Mouse (Mus musculus) urinary bladder, postnatal 25 days (tissue): ENCODE results near the gene Ptp4a2.
"Not testable (repeated sequence)": the region's sequence is repeated elsewhere in the genome, so short reads cannot be mapped to it uniquely, and the experiment has no call there.

Source experiments
- DNase-seq: peaks from one replicate; pipeline ENCODE4 v3.0.0; 2022; ENCODE audit warnings: low spot score

Gene Ptp4a2

DNA sequence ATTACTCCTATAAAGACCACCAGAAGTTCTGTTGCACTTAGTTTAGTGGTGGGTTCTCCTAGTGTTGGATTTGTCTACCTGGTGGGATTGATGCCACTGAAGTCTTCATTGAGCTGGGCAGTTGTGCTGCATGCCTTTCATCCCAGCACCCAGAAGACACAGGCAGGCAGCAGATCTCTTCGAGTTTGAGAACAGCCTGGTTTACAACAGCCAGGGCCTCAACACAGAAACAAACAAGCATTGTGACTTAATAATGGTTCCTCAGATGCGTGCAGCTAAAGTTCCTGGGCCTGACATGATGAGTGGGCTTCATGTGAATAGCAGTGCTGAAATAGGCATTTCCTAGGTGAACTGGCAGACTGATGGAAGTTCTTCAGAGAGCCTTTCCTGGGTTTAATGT lies 42.0 kb downstream of the Ptp4a2 start:
- DNase-seq, result no peak

DNA sequence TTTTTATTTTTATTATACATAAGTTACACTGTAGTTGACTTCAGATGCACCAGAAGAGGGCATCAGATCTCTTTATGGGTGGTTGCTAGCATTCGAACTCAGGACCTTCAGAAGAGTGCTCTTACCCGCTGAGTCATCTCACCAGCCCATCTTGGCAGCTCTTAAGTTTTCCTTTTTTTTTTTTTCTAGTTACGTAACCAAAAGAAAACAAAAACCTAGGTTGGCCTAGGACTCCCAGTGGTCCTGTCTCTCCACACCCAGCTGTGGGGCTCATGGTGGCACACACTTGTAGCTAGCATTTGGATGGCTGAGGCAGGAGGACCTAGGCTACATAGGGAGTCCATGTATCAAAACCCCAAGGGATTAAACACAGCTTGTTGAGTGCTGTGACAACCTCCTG lies 43.0 kb downstream of the Ptp4a2 start:
- DNase-seq, result no peak

DNA sequence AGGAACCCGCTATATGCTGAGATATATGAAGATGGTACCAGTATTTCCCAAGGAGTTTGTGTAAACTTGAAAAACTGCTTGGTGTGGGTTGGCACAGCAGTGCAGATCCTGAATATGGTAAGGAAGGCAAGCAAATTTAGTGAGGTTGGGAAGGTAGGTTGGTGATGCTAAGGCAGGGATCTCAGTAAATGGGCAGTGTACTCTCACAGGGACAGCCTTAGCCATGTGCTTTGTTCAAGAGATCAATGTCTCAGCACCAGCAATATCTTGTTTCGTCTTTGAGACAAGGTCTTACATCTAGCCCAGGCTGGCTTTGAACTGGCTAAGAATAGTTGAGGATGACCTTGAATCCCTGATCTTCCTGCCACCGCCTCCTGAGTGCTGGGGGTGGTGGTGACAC lies 43.6 kb downstream of the Ptp4a2 start:
- DNase-seq, result no peak

DNA sequence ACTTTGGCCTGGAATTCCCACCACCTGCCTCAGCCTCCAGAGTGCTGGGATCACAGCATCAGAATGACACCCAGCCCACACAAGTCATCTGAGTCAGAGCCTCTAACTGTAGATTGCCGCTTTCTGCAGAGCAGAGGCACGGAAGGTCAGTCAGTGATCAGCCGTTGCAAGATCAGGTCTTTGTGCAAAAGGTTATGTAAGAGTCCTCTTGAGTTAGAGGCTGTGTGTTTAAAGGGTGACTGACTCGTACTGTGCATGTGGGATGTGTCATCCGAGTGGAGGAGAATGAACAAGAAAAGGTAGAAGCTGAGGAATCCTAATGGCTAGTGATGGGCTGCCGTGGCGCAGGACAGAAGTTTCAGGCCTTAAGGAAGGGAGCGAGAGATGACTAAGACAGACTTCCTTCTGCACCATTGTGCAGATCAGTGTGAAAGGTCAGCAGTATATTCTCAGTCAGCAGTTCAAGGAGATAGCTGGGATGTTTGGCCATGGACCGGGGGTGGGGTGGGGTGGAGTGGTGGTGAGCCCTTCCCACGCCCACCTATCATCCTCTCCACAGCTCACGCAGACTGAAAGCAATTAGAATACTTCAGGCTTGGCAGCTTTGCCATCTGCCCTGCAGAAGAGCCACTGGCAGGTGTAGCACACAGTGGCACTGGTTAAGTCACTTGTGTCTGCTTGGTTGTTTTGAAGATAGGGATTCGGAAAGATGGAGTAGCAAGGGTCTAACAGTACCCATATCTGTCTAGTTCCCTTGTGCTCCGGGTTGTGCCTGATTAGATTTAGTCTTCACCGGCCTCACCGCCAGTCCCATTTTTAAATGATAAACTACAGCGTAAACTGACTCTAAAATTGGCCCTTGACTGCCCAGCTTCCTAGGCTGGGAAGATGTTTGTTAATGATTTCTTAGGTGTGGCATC lies 44.3 kb downstream of the Ptp4a2 start:
- no peak for DNase-seq

DNA sequence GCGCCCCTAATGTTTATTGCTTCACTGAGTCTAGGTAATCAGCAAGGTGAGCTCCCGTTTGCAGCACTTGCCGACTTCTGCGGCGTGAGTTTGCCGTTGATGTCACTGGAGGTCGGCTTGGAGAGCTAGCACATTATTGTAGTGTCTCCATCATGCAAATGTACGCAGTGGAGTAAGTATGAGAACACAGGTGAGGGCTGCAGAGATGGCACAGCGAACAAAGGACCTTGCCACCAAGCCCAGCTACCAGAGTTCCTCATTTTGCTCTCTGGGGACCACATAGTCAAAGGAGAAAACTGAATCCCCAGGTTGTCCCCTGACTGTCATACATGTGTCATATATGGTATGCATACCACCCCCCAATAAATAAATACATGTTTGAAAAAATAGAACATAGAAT lies 49.4 kb downstream of the Ptp4a2 start:
- no peak for DNase-seq

DNA sequence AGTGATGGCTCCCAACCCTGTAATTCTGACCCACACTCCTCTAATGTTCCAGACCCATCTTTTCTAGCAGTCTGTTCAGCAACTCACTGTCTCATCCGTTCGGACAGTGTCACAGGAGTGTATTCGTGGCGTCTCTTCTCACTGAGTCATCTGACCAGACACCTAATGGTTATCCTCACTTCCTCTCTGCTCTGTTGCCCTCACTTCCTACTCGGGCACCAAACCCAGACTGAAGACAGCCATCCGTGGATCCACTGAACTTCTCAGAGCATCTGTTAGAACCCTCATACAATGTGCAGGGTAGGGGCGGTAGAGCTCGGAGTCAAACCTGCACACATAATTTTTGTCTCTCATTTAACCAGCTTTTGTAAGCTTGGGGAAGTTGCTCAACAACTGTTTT lies 50.4 kb downstream of the Ptp4a2 start:
- DNase-seq, result no peak

DNA sequence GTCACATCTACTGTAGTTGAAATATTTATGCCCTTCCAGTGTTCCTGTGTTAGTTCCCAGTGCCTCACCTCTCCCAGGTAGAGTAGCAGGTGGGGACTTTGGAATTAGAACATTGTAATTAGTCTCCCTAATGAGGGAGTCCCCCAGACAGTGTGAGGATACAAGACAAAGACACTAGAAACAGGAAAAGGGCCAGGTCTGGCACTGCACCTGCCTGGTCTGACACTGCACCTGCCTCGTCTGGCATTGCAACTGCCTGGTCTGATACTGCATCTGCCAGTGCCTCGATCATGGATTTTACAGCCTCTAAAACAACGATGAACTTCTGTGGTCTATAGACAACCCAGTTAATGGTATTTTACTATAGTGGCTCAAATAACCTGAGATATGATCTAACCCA lies 51.3 kb downstream of the Ptp4a2 start:
- DNase-seq, result no peak

DNA sequence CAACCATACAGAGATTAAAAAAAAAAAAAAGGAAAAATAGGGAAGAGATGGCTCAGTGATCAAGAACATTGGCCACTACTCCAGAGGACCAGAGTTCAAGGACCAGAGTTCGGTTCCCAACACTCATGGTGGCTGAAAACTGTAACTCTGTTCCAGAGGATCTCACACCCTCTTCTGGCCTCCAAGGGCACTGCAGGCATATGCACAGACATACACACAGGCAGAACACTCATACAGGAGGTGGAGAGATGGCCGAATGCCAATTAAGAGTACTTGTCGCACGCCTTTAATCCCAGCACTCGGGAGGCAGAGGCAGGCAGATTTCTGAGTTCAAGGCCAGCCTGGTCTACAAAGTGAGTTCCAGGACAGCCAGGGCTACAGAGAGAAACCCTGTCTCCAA lies 55.2 kb downstream of the Ptp4a2 start:
- not testable (repeated sequence) for DNase-seq

DNA sequence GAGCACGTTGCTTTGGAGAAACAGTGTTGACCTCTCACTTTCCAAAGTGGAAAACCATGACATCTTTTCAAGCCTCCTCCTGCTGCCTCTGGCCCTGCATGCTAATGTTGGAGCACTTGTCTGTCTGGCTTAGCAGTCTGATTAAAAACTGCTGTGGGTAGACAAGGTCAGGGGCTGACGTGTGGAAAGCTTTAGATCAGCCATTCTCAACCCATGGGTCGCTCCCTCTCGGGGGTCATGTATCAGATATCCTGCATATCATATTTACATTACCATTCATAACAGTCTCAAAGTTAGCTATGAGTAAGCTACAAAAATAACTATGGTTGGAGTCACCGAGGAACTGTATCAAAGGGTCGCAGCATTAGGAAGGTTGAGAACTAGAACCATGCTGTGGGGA lies 57.2 kb downstream of the Ptp4a2 start:
- no peak for DNase-seq

DNA sequence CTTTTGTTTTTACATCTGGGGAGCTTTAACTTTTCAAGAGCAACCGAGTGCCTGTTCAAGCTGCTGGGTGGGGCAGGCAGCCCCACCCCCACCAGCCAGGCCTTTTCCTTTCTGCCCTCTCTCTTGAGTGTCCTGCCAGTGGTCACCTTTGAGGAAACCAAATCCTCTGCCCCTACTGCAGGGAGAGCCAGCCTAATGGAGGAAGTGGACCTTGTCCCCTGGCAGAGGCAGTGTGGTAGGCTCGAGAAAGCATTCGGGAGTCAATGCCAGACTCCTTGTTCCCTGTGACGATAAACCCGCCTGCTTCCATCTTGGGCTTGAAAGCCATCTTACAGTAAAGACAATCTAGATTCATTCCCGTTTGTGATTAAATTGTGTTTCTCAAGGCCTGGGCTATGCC lies 59.5 kb downstream of the Ptp4a2 start:
- no peak for DNase-seq

DNA sequence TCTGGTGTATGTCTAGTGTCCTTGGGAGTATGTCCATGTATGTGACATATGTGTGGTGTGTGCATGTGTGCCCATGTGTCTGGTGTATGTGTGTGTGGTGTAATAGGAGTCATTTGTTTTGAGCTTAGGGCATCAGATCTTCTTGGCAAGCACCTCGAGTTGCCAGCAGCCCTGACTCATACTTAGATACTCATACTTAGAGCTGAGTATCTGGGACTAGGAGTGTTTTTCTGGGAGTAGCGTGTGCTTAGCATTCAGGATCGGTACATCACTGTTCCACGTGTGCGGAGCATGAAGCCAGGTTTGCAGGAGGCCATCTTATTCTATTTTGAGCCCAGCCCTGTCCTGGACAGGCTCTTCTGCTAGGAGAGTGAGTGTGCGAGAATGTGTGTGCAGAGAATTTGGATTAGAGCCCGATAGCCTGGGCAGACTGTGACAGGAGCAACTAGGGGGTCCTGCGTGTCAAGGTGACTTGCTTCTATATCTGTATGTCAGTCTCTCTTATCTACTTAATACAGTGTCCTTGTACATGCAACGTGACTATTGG lies 61.4 kb downstream of the Ptp4a2 start:
- no peak for DNase-seq

DNA sequence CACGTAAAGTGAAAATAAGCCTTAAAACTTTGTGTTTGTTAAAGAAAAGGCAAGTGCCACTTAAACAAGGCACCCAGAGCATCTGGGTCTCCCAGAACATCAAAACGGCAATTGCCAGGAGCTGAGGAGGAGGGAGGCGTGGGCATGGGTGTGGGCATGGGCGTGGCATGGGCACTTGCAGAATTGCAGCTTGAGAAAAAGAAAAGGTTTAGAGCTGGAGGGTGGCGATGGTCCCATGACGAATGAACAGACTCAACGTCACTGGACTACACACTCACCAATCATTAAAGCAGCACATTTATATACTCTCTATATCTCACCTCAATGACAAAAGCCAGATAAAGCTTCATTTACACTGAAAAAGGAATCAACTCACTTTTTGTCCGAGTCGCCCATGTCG lies 63.8 kb downstream of the Ptp4a2 start:
- DNase-seq, result no peak

DNA sequence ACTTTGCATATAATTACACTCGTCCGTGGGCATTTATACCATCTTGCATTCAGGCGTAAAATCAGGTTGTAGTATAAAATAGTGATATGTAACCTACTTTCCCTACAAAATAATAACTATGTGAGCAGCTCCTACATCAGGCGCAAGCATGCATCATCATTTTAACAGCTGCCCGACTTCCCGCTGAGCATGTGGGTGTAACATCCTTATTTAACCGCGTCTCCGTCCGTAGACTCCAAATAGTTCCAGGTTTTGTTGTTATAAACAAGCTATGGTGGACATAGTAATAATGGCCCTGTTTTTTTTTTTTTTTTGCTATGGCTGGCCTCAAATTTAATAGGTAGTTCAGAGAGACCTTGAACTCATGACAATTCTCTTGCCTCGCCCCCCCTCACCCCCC lies 64.4 kb downstream of the Ptp4a2 start:
- no peak for DNase-seq

DNA sequence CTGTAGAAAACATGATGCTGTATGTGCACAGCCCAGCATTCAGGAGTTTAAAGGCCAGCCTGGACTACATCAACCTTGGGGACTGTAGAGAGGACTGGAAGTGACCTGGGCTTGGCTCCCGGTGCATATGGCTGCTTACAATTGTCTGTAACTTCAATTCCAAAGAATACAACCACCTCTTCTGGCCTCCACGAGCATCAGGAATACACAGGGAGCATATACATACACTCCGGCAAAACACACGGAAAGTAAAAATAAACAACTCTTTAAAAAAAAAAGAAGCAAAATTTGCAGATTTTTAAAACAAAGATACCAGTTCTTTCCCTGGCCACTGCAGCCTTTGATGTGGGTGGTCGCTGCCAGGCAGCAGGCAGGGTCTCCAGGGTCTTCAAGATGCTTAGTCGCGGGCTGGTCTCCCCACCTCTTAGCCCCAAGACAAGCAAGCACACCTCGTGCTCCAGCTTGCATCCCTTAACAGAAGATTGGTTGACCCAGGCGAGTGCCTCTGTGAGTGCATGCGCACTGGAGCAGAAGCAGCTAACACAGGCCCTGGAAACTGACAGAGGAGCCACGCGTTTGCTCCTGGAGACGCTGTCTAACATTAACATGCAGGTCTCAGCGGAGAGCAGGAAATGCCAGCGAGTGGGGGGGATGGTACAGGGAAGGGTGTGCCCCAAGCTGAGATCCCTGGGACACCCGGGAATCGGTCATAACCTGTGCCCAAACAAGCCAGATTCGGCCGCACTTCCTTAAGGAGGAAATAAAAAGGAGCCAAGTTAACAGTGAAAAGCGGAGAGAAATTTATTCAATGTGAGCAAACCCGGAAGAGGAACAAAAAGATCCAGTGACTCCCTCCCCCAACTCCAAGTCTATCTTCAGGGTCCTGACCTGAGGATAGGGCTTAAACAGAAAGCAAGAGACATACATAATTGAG lies 66.1 kb downstream of the Ptp4a2 start:
- peak; percentile 58 for DNase-seq

DNA sequence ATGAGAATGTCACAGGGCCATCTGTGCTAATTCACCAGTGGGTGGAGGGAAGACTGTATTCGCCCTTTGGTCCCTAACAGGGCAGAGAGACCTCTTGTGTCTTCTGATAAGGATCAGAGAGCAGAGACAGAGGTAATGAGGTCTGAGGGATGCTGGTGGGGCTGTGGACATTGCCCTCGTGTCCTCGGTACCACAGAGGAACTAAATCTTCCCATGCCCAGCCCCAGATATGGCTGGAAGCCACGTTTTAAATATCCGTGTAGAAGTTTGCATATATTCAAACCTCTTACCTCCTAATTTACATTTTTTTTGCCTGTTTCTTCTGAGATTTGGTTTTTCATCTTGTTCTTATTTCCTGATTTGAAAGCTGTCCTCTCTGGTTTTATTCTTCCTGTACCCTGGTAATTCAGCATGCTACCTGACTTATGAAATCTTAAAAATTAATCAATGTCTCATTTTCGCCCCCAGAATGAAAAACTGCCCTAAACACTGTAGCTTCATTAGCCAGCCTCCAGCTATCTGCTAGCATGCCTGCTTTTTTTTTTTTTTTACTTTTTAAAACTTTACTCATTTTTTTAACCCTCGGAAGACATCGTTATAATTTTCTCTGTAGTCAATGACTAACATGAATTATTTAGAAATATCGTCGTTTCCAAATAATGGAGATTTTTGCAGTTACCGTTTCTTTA lies 67.1 kb downstream of the Ptp4a2 start:
- no peak for DNase-seq

DNA sequence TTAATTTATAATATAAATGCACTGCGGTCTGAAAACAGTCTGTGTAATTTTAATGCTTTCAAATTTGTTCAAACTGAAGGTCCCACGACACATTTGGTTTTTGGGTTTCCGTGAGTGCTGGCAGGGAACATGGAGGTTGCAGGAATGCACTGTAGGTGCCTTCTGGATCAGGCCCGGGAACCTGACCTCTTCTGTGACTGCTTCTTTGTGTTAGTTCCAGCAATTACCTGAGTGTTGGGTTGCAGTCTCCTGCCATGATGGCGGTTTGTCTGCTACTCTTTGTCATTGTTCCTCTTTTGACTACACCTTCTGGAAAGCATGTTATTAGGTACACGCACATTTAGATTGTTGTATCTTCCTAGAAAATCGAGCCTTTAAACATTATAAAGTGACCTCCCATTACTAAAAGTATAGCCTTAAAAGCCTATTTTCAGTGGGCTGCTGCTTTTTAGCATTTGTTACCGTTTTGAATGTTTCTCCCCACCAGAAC lies 67.7 kb downstream of the Ptp4a2 start:
- no peak for DNase-seq

DNA sequence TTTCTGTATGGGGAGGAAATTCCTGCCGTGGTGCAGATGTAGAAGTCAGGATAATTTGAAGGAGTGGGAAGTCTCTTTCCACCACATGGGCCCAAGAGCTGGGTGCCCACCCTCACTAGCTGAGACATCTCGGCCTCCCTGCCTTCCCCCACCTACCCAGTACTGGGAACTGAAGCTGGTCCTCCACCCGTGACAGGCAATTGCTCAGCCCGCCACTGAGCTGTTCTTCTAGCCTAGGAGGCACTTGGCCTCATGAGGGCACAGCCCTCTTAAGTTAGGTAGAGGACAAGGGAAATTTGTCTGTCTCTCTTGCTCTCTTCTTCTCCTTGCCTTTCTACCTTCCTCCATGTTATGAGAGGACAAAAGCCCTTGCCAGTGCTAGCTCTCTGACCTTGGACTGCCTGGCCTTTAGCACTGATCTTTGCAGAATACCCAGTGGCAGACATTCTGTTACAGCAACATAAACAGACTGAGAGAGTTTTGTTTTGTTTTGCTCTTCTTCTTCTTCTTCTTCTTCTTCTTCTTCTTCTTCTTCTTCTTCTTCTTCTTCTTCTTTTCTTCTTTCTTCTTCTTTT lies 68.3 kb downstream of the Ptp4a2 start:
- DNase-seq, result no peak

DNA sequence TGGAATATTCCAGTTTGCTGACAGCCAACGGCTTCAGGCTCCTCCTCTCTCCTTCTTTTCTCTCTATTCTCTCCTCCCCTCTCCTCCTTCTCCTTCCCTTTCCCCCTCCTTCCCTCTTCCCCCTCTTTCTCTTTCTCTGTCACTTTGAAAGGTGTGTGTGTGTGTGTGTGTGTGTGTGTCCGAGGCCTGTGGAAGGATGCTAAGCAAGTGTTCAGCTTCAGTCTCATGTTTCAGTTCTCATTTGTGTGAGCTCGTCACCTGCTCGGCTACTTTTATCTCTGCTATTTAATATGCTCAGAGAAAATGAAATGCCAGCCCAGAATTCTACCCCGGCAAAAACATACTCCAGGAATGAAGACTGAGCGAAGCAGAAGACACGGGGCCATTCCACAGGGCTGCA lies 69.6 kb downstream of the Ptp4a2 start:
- no peak for DNase-seq

DNA sequence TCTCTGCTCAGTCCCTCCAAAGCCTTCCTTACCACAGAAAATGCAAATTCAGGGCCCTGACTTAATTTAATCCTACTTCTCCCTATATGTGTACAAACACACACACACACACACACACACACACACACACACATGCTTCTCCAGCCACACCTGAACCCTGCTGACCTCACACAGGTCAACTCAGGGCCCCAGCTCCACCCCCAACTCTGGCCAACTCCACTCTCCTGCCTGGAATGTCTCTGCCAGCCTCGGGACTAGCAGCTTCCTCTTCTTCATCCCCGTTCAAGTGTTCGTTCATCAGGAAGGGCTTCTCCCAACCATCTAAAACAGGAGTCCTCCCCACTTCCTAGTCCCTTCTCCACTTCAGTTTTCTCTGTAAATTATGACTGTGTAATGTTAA lies 70.6 kb downstream of the Ptp4a2 start:
- DNase-seq, result no peak

DNA sequence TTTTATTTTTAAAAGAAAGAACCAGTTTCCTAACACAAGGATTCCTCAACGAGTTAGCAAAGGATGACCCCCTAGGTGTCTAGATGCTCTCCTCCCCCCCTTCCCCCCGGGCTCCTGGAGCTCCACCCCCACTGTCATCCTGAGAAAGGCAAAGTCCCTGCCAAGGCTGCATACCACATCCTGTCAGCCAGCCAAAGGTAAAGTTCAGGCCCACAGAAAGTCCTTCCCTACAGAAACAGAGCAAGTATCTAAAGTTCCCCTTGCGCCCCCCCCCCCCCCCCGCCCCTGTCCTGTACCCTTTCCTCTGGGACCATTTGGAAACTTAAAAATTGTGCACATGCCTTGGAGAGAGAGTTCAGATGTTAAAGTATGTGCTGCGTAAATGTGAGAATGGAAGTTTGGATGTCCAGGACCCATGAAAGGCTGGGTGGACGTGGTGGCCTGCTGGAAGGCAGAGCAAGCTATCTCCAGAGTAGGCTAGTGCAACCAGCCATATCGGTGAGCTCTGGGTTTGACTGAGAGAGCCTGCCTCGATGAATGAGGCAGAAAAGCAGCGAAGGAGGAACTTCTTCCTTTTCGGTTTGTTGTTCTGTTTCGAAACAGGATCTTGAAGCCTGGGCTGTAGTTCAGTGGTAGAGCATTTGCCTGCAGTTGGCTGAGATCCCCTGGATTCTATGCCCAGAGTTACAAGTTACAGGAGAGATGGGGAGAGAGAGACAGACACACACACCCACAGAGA lies 71.7 kb downstream of the Ptp4a2 start:
- peak; percentile 29 for DNase-seq
